Mouse (Mus musculus) limb, embryonic 12.5 days (tissue): ENCODE measurements around the gene Senp2. TPM values are rescaled to one million over a fixed set of nuclear protein-coding genes. Genes with fewer than 3 reads are reported as not detected.

ENCODE experiments used
- ATAC-seq: fragments of 200-750 bp; cut with Nextera tagmentation; 2 replicates; pipeline ENCODE4 v1.8.0; 2017; ENCODE audit warnings: low read depth, moderate TSS enrichment; ENCODE audit not compliant: insufficient number of reproducible peaks, insufficient read depth, low FRiP score, low TSS enrichment
- H3K27ac ChIP-seq: fragments of 300-500 bp; sonication (generic); 2 replicates; pipeline ENCODE4 v1.5.1; 2016; ENCODE audit warnings: mild to moderate bottlenecking, moderate library complexity
- H3K27me3 ChIP-seq: fragments of 300-500 bp; sonication (generic); 2 replicates; pipeline ENCODE4 v1.6.1; 2016; ENCODE audit warnings: mild to moderate bottlenecking, moderate library complexity
- H3K36me3 ChIP-seq: fragments of 300-500 bp; sonication (generic); 2 replicates; pipeline ENCODE4 v1.6.1; 2016; ENCODE audit warnings: mild to moderate bottlenecking, moderate library complexity
- H3K4me1 ChIP-seq: fragments of 300-500 bp; sonication (generic); replicated peaks from 2 replicates; pipeline ENCODE4 v1.6.1; 2016
- H3K4me2 ChIP-seq: fragments of 300-500 bp; sonication (generic); 2 replicates; pipeline ENCODE4 v1.6.1; 2016; ENCODE audit warnings: mild to moderate bottlenecking, moderate library complexity
- H3K4me3 ChIP-seq: fragments of 300-500 bp; sonication (generic); replicated peaks from 2 replicates; pipeline ENCODE4 v1.5.1; 2016; ENCODE audit warnings: mild to moderate bottlenecking
- H3K9ac ChIP-seq: fragments of 300-500 bp; sonication (generic); replicated peaks from 2 replicates; pipeline ENCODE4 v1.6.1; 2016; ENCODE audit warnings: mild to moderate bottlenecking, moderate library complexity
- H3K9me3 ChIP-seq: fragments of 300-500 bp; sonication (generic); 2 replicates; pipeline ENCODE4 v1.6.1; 2016; ENCODE audit warnings: mild to moderate bottlenecking, moderate library complexity
- WGBS: fragments of 180-500 bp; shearing (Covaris S2); methylation state at CpG from one replicate; pipeline ENCODE4 v1.1.7; 2016; 5-methylcytosine and 5-hydroxymethylcytosine counted together
- polyA plus RNA-seq: library from polyadenylated mRNA; unstranded; fragments of >200 nt; fragmentation: Nextera tagmentation; extraction: Ambion mirVana; gene quantifications from 2 replicates; pipeline ENCODE4 v1.2.1, GENCODE M21; 2016

Senp2 gene
- 62.9 and 67.6 TPM in 2 replicates for polyA plus RNA-seq

DNA sequence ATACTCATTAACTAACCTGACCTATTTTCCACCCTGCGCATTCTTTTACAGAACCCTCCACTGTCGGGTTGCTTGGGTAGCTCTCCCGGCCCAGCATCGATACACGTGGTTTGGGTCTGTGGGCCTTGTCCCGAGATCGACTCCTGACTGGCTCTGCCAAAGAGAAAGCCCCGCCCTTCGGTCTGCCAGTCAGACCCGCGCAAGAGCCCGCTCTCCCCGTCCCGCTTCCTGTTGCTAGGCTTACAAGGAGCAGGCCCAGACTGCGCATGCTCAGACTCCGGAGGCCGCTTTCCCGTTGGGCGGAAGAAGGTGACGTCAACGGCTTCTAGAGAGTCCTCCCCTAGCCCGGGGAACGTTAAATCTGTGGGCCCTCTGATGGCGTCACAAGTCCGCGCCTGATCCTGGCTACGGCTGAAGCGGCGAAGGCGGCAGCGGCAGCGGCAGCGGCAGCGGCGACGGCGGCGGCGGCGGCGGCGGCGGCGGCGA, at the start of gene Senp2:
Senp2 (plus strand) TSS at position 386 of the 486 bp plus-strand sequence.
- H3K27me3 ChIP-seq, result no peaks in the 10 kb centered on the region
- peak within 1 kb of the TSS; percentile 67 for H3K4me2 ChIP-seq

DNA sequence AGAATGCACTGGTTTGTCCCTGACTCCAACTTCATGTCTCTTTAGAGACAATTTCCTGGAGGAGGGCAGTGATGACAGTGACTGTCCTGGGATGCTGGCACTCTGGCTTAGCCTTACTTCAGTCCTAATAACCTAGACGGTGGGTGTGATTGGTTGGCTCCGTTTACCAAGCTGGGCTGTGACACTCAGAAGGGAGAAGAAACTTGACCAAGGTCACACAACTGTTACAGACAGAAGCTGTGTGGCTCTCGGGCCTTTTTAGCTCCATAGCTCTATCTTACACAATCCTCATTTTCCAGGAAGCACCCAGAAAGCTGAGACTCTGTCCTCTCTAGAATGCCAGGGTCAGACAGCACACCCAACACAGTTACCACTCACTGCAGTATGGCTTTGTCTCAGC, 43.7 kb upstream of the Senp2 start:
- 78% methylated on average over 3 of the region's 3 CpGs for WGBS
- no peak overlapping the region for H3K4me3 ChIP-seq
- H3K27ac ChIP-seq, result no peak overlapping the region
- no peaks in the 10 kb centered on the region for H3K9me3 ChIP-seq
- no peaks in the 10 kb centered on the region for H3K36me3 ChIP-seq
- H3K4me1 ChIP-seq, result no peaks in the 10 kb centered on the region
- no peak overlapping the region for H3K4me2 ChIP-seq
- H3K27me3 ChIP-seq, result no peaks in the 10 kb centered on the region
- ATAC-seq, result no peak
- no peak overlapping the region for H3K9ac ChIP-seq

More for the DNA sequence above, at the start of gene Senp2:
- Histone ChIP-seq H3K27ac (peak within 1 kb of the TSS; percentile 53), H3K9me3 (no peaks in the 10 kb centered on the region), H3K4me3 (peak within 1 kb of the TSS; percentile 97), H3K36me3 (peaks cover 12% of the 10 kb centered on the region; the same call in 1 of the 2 replicates), H3K9ac (peak within 1 kb of the TSS; percentile 90), H3K4me1 (peaks cover 15% of the 10 kb centered on the region)
- under 1% methylated on average over 43 of the region's 45 CpGs for WGBS
- peak; percentile 99 for ATAC-seq

DNA sequence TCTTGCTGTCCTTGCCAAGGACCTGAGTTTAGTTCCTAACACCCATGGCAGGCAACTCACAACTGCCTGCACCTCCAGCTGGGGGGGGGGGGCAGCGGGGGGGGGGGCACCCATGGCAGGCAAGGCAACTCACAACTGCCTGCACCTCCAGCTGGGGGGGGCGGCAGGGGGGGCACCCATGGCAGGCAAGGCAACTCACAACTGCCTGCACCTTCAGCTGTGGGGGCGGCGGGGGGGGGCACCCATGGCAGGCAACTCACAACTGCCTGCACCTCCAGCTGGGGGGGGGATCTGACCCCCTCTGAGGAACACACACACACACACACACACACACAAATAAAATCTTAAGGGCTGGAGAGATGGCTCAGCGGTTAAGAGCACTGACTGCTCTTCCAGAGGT, 39.4 kb upstream of the Senp2 start:
- WGBS, result 78% methylated on average over 5 of the region's 5 CpGs
- Histone ChIP-seq H3K4me3 (no peak overlapping the region), H3K27me3 (no peaks in the 10 kb centered on the region), H3K9ac (no peak overlapping the region), H3K27ac (no peak overlapping the region), H3K4me1 (no peaks in the 10 kb centered on the region), H3K4me2 (no peak overlapping the region), H3K9me3 (no peaks in the 10 kb centered on the region), H3K36me3 (no peaks in the 10 kb centered on the region)
- no peak for ATAC-seq

DNA sequence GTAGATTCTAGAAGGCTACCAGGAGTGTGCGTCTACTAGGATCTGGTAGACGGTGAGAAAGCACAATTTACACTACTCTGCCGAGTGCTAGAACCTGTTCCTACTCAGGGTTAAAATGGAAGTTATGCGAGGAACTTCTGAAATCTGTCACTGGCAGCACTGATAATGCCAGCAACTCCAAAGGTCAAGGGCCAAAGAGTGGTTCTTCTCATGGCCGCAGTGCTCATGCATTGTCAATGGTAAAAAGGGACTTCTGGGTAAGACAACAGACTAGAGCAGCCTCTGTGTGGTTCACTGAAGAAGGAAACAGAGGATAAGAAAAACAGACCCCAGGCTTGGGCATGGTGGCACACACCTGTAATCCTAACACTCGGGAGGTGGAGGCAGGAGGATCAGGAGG, 38.7 kb upstream of the Senp2 start:
- H3K36me3 ChIP-seq, result no peaks in the 10 kb centered on the region
- ATAC-seq, result no peak
- H3K4me1 ChIP-seq, result no peaks in the 10 kb centered on the region
- no peak overlapping the region for H3K9ac ChIP-seq
- WGBS, result 89% methylated on average over 6 of the region's 6 CpGs
- no peaks in the 10 kb centered on the region for H3K9me3 ChIP-seq
- H3K27ac ChIP-seq, result no peak overlapping the region
- no peak overlapping the region for H3K4me3 ChIP-seq
- peaks cover 3% of the 10 kb centered on the region for H3K27me3 ChIP-seq
- no peak overlapping the region for H3K4me2 ChIP-seq

DNA sequence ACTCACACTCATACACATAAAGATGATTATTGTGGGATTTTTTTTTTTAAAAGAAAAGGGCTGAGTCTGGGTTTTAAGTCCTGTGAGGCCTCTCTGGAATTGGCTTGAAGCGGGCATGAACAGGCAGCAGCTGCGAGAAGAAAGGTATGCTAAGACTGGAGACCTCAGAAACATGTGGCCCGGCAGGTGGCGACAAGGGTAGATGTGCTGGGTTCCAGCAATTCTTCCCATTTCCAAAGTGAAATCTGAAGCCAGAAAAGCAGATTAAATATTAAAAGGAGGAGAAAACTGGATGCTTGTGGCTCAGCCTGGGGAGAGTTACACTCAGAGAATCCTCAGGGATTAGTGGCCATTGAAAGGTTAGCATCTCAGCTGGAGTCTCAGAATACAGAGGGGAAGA, 37.8 kb upstream of the Senp2 start:
- 65% methylated on average over 4 of the region's 4 CpGs for WGBS

DNA sequence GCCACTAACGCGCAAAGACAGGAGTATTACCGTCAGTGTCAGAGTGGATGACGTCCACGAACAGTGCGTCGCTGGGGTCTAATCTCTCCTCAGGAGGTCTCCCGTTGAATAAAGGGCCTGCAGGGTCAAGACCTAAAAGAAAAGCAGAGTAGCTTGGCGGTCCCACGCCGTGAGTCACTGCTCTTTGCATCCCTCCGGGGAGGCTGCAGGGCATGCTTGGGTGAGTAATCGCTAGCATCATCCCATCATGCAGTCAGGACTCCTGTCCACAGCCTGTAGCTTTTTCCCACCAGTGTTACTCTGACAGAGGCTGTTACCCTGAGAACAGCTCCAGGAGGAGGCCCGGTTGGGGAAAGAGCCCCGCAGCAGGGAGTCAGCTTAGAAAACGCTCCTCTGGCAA, 33.1 kb upstream of the Senp2 start:
- WGBS, result 5% methylated on average over 16 of the region's 16 CpGs
- Histone ChIP-seq H3K36me3 (no peaks in the 10 kb centered on the region), H3K4me3 (no peak overlapping the region), H3K27ac (no peak overlapping the region), H3K4me1 (peaks cover 8% of the 10 kb centered on the region), H3K27me3 (peaks cover 19% of the 10 kb centered on the region), H3K9me3 (no peaks in the 10 kb centered on the region), H3K9ac (0 out of 2 replicates have a peak overlapping the region, but pooled peaks have one; percentile 23), H3K4me2 (peak overlapping the region; percentile 38)
- no peak for ATAC-seq

More for the DNA sequence above, 37.8 kb upstream of the Senp2 start:
- no peaks in the 10 kb centered on the region for H3K9me3 ChIP-seq
- peaks cover 8% of the 10 kb centered on the region for H3K4me1 ChIP-seq
- H3K4me2 ChIP-seq, result no peak overlapping the region
- ATAC-seq, result no peak
- no peak overlapping the region for H3K4me3 ChIP-seq
- H3K36me3 ChIP-seq, result no peaks in the 10 kb centered on the region
- peaks cover 12% of the 10 kb centered on the region for H3K27me3 ChIP-seq
- no peak overlapping the region for H3K27ac ChIP-seq
- H3K9ac ChIP-seq, result no peak overlapping the region

DNA sequence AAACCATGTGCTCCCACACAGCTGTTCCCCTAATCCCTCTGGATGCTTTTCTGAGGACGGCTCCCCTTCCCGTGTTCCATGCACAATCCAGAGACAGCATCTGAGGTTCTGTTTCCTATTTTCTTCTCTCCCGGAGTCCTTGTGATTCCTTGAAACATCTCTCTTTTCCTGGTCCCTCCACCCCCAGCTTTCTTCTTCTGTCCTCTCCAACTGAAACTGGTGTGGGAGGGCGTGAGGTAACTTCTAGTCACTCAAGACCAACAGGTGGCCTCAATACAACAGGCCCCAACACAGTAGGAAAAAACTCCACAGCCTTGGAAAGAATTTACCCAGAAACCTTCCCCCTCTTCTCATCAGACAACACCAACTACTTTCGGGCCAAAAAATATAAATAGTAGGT, 31.9 kb upstream of the Senp2 start:
- WGBS, result 63% methylated on average over 5 of the region's 5 CpGs
- Histone ChIP-seq H3K36me3 (no peaks in the 10 kb centered on the region), H3K4me3 (no peak overlapping the region), H3K4me1 (peaks cover 8% of the 10 kb centered on the region), H3K9ac (no peak overlapping the region), H3K27ac (no peak overlapping the region), H3K27me3 (peaks cover 19% of the 10 kb centered on the region), H3K4me2 (no peak overlapping the region), H3K9me3 (no peaks in the 10 kb centered on the region)
- no peak for ATAC-seq

DNA sequence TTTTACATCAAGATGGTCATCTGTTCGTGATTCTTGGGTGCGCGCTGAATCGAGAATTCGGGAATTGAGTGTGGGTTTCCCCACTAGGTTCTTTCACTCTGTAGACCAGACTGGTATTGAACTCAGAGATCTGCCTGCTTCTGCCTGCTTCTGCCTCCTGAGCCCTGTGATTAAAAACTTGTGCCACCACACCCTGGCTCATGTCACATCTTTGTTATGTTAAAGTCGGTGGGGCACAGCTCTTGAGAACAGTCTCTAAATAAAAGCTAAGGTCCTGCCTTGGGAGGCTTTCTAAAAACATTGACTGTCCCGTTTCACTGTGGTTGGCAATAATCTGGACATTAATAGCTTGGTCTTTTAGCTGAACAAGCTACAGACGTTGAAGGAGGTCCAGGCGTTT, 26.1 kb upstream of the Senp2 start:
- H3K4me1 ChIP-seq, result no peaks in the 10 kb centered on the region
- H3K27me3 ChIP-seq, result no peaks in the 10 kb centered on the region
- no peak overlapping the region for H3K9ac ChIP-seq
- no peak for ATAC-seq
- no peak overlapping the region for H3K27ac ChIP-seq
- no peak overlapping the region for H3K4me3 ChIP-seq
- no peak overlapping the region for H3K4me2 ChIP-seq
- H3K36me3 ChIP-seq, result no peaks in the 10 kb centered on the region
- no peaks in the 10 kb centered on the region for H3K9me3 ChIP-seq
- 93% methylated on average over 9 of the region's 9 CpGs for WGBS

DNA sequence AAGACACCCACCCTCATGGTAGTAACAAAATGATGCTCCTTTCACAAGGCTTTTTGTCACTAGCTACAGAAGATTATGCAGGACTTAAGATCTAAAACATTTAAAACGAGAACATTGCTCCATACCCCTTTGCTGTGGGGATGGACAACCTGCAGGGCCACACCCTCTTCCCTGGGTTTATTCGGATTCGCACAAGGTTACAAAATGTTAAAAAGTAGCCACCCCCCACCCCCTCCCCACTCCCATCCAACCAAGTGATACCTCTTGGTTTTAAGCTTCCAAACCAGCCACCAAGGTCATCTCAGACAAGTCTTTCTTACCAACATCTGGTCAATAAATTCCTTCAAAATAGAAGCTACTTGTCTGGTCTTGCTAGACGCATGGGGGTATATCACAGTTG, 25.7 kb upstream of the Senp2 start:
- no peak for ATAC-seq
- Histone ChIP-seq H3K4me1 (no peaks in the 10 kb centered on the region), H3K9me3 (no peaks in the 10 kb centered on the region), H3K36me3 (no peaks in the 10 kb centered on the region), H3K4me3 (no peak overlapping the region), H3K27me3 (no peaks in the 10 kb centered on the region), H3K4me2 (no peak overlapping the region), H3K27ac (no peak overlapping the region), H3K9ac (no peak overlapping the region)
- WGBS, result 91% methylated on average over 4 of the region's 4 CpGs

DNA sequence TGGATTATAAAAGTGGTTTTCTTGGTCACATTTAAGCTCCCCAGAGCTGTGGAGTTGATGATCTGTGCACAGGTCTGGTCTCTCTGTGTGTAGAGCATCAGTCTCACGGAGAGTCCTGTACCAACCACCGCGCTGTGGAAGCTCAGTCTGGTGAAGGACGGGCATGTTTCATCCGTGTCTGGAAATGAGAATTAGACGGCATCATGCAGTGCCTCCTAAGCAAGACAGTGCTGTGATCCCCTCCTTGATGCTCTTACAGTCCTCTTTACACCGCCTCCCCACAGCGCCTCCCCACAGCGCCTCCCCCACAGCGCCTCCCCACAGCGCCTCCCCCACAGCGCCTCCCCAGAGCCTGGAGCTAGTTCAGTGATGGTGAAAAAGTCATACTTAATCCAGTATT, 25.2 kb upstream of the Senp2 start:
- Histone ChIP-seq H3K4me3 (no peak overlapping the region), H3K27me3 (no peaks in the 10 kb centered on the region), H3K27ac (no peak overlapping the region), H3K4me2 (no peak overlapping the region), H3K9me3 (no peaks in the 10 kb centered on the region), H3K9ac (no peak overlapping the region), H3K36me3 (no peaks in the 10 kb centered on the region), H3K4me1 (no peaks in the 10 kb centered on the region)
- 87% methylated on average over 12 of the region's 12 CpGs for WGBS
- no peak for ATAC-seq

DNA sequence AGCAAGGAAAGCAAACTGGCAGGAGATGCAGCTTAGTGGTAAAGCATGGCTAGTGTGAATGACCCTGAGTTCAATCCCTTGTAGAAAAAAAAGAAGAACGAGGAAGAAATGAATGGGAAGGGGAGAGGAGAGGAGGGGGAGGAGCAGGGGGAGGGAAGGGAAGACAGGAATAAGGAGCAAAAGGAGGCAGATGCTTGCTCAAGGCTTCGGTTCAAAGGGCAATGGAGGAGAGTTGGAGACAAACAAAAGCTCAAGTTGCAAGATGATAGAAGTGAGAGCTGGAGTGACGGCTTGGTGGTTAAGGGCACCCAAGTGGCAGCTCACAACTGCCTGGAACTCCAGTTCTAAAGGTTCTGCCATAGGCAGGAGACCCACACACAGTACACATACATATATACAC, 23.1 kb upstream of the Senp2 start:
- Histone ChIP-seq H3K36me3 (no peaks in the 10 kb centered on the region), H3K27ac (no peak overlapping the region), H3K4me2 (no peak overlapping the region), H3K27me3 (no peaks in the 10 kb centered on the region), H3K9ac (no peak overlapping the region), H3K4me3 (no peak overlapping the region), H3K9me3 (no peaks in the 10 kb centered on the region), H3K4me1 (no peaks in the 10 kb centered on the region)
- ATAC-seq, result no peak
- WGBS, result 51% methylated on average over 3 of the region's 3 CpGs

DNA sequence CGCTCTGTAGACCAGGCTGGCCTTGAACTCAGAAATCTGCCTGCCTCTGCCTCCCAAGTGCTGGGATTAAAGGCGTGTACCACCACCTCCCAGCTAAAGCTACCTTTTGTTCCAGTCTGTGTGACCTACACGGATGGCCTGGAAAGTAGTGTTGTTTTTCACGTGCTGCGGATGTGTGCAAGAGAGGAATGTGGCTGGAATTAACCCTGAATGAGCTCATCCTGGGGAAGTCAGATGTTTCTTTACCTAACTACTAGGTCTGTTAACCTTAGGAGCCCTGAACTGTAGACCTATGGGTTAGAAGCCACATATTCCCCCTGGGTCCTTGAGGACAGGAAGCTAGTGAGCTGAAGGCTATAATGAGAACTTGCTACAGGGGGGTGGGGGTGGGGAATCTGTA, 21.3 kb upstream of the Senp2 start:
- ATAC-seq, result no peak
- H3K9ac ChIP-seq, result no peak overlapping the region
- H3K4me3 ChIP-seq, result no peak overlapping the region
- H3K27me3 ChIP-seq, result no peaks in the 10 kb centered on the region
- H3K27ac ChIP-seq, result no peak overlapping the region
- H3K4me1 ChIP-seq, result no peaks in the 10 kb centered on the region
- no peak overlapping the region for H3K4me2 ChIP-seq
- H3K9me3 ChIP-seq, result no peaks in the 10 kb centered on the region
- WGBS, result 62% methylated on average over 5 of the region's 5 CpGs
- no peaks in the 10 kb centered on the region for H3K36me3 ChIP-seq
